Mouse (Mus musculus): Measurements from ENCODE around the gene Larp4b.

Larp4b gene

GRCm38 (mm10) chr13:9093316-9094155 lies at the start of gene Larp4b:
TSS of gene Larp4b (plus strand) at chr13:9093881.
- DNase-seq, result peak; percentile 96

DNA sequence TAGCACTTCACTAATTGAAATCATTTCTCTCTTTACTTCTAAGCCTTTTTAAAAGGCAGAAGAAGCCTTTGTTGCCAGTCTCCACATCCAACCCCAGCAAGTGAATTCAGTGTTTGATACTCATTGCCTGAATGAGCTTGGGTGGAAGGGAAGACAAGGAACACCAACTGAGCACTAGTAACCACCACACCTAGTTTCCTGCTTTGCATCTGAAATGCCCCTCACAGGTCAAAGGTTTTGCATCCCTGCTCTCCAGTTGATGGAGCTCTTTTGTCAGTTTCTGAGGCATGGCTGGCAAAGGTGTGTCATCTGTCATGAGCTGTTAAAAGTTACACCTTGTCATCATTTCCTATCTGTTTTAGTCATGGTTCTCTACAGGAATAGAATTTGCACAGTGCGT lies 49.0 kb upstream of the Larp4b start:
- no peak for DNase-seq

DNA sequence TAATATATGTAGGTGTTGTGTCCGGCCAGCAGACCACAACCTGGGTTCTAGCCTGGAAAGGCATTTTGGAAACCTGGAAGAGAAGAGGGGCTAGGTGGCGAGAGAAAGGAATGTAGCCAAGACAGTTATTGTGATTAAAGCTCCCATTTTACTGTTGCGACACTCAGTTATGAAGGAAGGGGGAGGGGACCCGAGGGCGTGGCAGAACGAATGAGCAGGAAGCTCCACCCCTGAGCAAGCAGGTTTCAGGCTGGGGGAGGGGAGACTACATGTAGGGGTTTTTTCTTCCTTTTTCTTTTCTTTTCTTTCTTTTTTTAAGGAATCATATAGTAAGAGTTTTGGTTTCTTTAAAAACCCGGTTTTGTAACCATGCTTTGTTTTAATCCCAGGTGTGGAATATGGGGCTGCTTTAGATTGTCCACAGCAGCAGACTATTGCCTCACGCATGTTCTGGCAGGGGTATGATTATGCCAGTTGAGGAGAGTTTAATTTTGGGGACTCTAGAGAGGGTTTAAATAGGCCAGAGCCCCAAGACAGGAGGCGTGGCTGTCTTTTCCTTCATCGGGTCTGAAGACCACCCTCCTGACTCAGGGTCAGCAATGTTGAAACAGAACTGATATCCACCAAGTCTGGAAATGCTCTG lies 41.5 kb upstream of the Larp4b start:
- DNase-seq, result peak; percentile 14

- no peak for DNase-seq
Measured at GRCm38 (mm10) chr13:9057277-9057676, 36.4 kb upstream of the Larp4b start.

GRCm38 (mm10) chr13:9058706-9059105 lies 35.0 kb upstream of the Larp4b start:
- no peak for DNase-seq

GRCm38 (mm10) chr13:9061394-9061793 lies 32.3 kb upstream of the Larp4b start:
- DNase-seq, result no peak

DNA sequence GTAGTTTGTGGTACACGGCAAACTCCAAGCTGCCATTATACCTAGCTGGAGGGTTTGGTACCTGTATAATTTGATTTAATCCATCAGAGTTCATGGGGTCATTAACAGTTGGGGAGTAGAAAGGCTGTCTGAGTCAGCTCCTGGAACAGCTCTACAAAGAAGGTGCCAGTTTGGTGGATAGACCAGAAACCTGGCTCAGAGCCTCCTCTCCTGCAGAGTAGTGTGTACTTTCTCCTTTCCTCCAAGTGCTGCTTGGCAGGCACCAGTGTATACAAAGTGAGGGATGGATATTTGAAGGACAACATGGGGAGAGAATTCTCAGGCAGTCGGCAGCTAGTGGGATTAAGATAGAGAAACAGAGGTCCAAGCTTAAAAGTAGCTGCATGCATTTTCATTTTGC lies 29.5 kb upstream of the Larp4b start:
- no peak for DNase-seq

- no peak for DNase-seq
Measured at GRCm38 (mm10) chr13:9066107-9066506, 27.6 kb upstream of the Larp4b start.

GRCm38 (mm10) chr13:9071008-9071407 lies 22.7 kb upstream of the Larp4b start:
- no peak for DNase-seq

- no peak for DNase-seq
Measured at GRCm38 (mm10) chr13:9073818-9074217, 19.9 kb upstream of the Larp4b start.

DNA sequence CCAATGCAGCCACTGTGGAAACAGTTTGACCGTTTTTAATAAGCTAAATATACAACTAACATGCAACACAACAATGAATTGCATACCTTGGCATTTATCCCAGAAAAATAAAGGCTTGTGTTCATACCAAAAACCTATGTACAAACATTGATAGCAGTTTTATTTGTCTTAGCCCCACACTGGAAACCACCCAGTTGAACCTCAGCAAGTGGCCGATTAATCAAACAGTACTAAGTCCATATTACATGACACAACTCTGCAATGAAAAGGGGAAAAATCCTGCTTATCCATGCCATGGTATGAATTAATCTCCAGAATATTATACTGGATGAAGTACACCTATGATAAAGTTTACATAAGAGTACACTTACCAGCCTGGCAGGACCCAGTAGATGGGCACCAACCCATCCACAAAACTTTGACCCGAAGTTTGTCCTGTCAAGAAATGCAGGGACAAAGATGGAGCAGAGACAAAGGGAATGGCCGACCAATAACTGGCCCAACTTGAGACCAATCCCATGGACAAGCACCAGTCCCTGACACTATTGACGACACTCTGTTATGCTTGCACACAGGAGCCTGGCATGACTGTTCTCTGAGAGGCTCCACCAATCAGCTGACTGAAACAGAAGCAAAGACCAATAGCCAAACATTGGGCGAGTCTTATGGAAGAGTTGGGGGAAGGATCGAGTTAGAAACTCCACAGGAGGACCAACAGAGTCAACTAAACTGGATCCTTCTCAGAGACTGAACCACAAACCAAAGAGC lies 17.7 kb upstream of the Larp4b start:
- DNase-seq, result no peak

GRCm38 (mm10) chr13:9082128-9082883 lies 11.4 kb upstream of the Larp4b start:
- DNase-seq, result no peak

- peak; percentile 38 for DNase-seq
Measured at GRCm38 (mm10) chr13:9094186-9094980, 702 bp downstream of the Larp4b start.

DNA sequence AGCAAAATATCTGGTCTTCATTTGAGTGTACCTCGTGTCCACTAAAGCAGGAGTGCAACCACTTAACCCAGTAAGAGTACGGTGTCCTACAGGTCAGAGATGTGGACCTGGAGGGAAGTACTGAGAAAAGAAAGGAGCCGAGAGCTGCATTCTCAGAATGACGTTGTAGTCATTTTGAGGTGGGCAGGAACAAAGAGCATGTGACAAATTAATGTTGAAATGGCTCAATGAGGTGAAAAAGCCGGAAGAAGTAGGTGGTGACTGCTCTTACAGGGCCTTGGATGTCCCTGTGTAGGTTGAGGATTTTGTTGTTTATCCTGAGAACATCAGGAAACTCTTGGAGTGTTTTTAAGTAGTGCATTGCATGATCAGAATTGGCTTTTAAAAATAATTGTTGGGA lies 5.6 kb downstream of the Larp4b start:
- DNase-seq, result no peak

DNA sequence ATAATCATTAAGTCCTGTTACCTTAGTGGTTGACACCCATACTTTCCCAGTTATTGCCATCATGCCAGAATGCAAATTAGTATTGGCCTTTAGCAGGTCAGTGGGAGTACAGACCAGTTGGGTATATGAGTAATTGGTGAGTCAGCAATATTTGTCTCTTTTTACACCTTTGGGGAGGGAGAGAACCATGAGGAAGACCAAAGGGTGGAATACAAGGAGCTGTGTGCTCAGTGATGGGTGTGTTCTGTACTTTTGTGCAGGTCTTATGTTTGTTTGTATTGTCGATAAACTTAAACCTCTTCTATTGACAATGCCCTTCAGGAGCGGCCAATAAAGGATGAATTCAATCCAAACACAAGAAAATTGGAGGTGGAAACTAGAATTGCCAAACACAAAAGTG lies 6.8 kb downstream of the Larp4b start:
- no peak for DNase-seq

GRCm38 (mm10) chr13:9106246-9106645 lies 12.6 kb downstream of the Larp4b start:
- no peak for DNase-seq

DNA sequence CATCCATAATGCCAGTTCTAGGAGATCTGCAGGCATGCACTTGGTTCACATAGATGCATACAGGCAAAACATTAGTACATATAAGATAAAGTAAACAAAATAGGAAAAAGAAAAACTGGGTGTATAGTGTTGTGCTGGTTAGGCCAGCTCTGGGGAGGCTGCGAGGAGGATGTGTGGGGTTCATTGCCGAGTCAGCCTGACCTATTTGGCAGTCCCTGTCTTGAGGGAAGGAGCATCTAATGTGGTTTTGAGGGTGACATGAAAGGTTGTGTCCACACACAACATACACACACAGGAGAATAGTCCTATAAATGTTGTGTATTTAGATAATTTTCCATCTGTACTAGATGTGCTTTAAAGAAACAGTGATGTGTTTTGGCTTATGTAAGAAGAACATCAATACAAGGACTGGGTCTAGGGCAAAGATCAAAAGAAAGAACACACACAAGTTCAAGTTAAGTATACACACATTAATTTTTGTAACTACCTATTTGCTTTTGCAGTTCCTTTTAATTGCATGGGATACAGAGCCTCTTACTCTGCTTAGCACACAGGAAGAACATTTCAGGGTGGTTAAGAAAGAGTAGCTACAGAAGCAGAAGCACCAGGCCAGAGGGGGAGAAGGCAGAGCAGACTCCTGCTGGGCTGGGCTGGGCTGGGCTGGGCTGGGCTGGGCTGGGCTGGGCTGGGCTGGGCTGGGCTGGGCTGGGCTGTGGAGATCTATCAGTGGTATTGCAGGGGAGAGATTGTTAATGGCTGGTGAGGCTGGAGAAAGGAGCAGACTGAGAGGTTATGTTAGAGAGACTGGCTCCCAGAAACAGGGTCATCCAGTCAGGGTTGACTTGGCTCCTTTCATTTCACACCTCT lies 13.5 kb downstream of the Larp4b start:
- peak; percentile 7 for DNase-seq

DNA sequence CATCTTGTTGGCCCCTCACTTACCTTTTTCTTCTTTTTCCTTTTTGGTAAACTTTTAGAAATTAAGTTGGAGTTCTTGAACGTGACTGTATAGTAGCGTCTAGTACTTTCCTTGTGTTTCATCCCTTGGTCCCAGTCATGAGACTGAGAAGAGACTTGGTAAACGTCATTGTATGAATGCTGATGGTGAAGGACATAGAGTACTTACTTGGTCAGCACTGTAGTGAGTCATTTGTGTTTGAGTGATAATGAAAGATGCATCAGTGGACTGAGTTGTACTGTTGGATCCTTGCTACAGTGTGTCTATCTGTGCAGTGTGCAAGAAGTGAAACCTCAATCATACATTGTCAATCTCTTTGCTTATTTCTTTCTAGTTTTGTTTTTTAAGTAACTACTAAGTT lies 20.1 kb downstream of the Larp4b start:
- DNase-seq, result no peak

GRCm38 (mm10) chr13:9120835-9121542 lies 27.3 kb downstream of the Larp4b start:
- DNase-seq, result no peak

GRCm38 (mm10) chr13:9122045-9122444 lies 28.4 kb downstream of the Larp4b start:
- DNase-seq, result no peak
